Mouse (Mus musculus) 416B (cell line): ENCODE data around the gene Osbp2.

Experiments used
- DNase-seq: peaks from one replicate; pipeline ENCODE4 v3.0.0; 2011; ENCODE audit warnings: low read depth

The Osbp2 gene

GRCm38 (mm10) chr11:3823378-3823777 lies 40.3 kb downstream of the Osbp2 start:
- no peak for DNase-seq

- peak; percentile 35 for DNase-seq
Observed at GRCm38 (mm10) chr11:3817986-3818758, 45.5 kb downstream of the Osbp2 start.

GRCm38 (mm10) chr11:3815951-3816350 lies 47.8 kb downstream of the Osbp2 start:
- no peak for DNase-seq

GRCm38 (mm10) chr11:3813340-3813739 lies 50.4 kb downstream of the Osbp2 start:
- no peak for DNase-seq

GRCm38 (mm10) chr11:3808162-3808561 lies 55.5 kb downstream of the Osbp2 start:
- DNase-seq, result peak; percentile 29

GRCm38 (mm10) chr11:3805362-3805761 lies 58.3 kb downstream of the Osbp2 start:
- peak; percentile 66 for DNase-seq

GRCm38 (mm10) chr11:3804639-3805038 lies 59.1 kb downstream of the Osbp2 start:
- DNase-seq, result no peak

GRCm38 (mm10) chr11:3802057-3802456 lies 61.6 kb downstream of the Osbp2 start:
- DNase-seq, result peak; percentile 30

GRCm38 (mm10) chr11:3797631-3798215 lies 66.0 kb downstream of the Osbp2 start:
- DNase-seq, result no peak

GRCm38 (mm10) chr11:3790736-3791135 lies 73.0 kb downstream of the Osbp2 start:
- DNase-seq, result no peak

GRCm38 (mm10) chr11:3789919-3790318 lies 73.8 kb downstream of the Osbp2 start:
- DNase-seq, result no peak

- DNase-seq, result peak; percentile 85
Observed at GRCm38 (mm10) chr11:3786564-3786963, 77.1 kb downstream of the Osbp2 start.

GRCm38 (mm10) chr11:3775263-3775644 lies 88.4 kb downstream of the Osbp2 start:
- no peak for DNase-seq

GRCm38 (mm10) chr11:3774463-3775262 lies 89.0 kb downstream of the Osbp2 start:
- DNase-seq, result no peak

GRCm38 (mm10) chr11:3773782-3774462 lies 89.8 kb downstream of the Osbp2 start:
- DNase-seq, result peak; percentile 33

GRCm38 (mm10) chr11:3773136-3773535 lies 90.6 kb downstream of the Osbp2 start:
- no peak for DNase-seq

- peak; percentile 56 for DNase-seq
Observed at GRCm38 (mm10) chr11:3771348-3771747, 92.4 kb downstream of the Osbp2 start.

GRCm38 (mm10) chr11:3767830-3768229 lies 95.9 kb downstream of the Osbp2 start:
- no peak for DNase-seq

GRCm38 (mm10) chr11:3766964-3767363 lies 96.7 kb downstream of the Osbp2 start:
- no peak for DNase-seq

- no peak for DNase-seq
Observed at GRCm38 (mm10) chr11:3764352-3764751, 99.4 kb downstream of the Osbp2 start.

- DNase-seq, result no peak
Observed at GRCm38 (mm10) chr11:3761775-3762501, 101.8 kb downstream of the Osbp2 start.

- DNase-seq, result no peak
Observed at GRCm38 (mm10) chr11:3761339-3761738, 102.4 kb downstream of the Osbp2 start.
